Mouse (Mus musculus) megakaryocyte, embryonic 14.5 days (primary cell): Measurements from ENCODE around the gene Chil1.

Source experiments
- FLI1 ChIP-seq: IDR thresholded peaks from 2 replicates; pipeline ENCODE4 v1.6.1; 2012; ENCODE audit warnings: low read length, inconsistent platforms, mixed read lengths
- GATA1 ChIP-seq: IDR thresholded peaks from 3 replicates; pipeline ENCODE4 v1.6.1; 2012; ENCODE audit warnings: mixed read lengths, low read length, inconsistent platforms, borderline replicate concordance

DNA sequence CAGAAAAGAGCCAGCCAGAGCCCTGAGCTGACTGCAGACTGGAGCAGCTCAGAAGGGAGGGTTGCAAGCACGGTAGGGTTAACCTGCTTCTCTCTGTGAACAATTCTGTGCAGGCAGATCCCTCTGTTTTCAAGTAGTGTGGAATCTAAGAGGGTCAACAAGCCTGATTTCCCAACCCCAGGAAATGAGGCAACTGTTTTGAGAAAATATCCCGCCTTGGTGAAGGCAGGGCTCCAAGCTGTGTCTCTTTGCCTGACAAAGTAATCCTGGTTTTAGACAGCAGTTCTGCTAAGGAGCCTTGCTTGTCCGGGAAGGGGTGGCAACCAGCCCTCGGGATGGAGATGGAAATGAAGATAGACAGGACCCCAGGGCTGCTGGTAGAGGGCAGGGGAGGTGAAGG is 17.5 kb upstream of the Chil1 start:
- TF ChIP-seq GATA1 (no peak), FLI1 (no peak)
